Mouse (Mus musculus) heart, postnatal 14 days (tissue): ENCODE measurements around the gene Tceanc2. TPM values are rescaled to one million over a fixed set of nuclear protein-coding genes. Genes with fewer than 3 reads are reported as not detected.
A peak's percentile ranks its signal among the peaks of the same experiment; 100 is the strongest.

Source experiments
- DNase-seq, 2 experiments: peaks; one replicate each; pipeline ENCODE4 v3.0.0; 2021 to 2022
- intact Hi-C: fragments of 180-260 bp; cut with DNase I; formaldehyde crosslinking; loops from one replicate; pipeline ENCODE4 v1.15.1; 2025
- long read RNA-seq, 2 experiments: library from polyadenylated mRNA; stranded (forward); transcript quantifications; one replicate each; pipeline ENCODE4 v2.0.0; 2021
- total RNA-seq, 2 experiments: library from RNA; stranded (reverse); gene quantifications; 2 replicates each; pipeline ENCODE4 v1.2.3; 2021

Gene Tceanc2
- total RNA-seq = 10 to 100 TPM; 11.8 to 12.5 TPM
- long read RNA-seq, experiment 1, full-length matches to known transcripts = 8 of 8 reads
- long read RNA-seq, experiment 1, partial matches to known transcripts = 0 of 8 reads
- long read RNA-seq, experiment 1, other reads (novel, unspliced or antisense) = 0 of 8 reads
- long read RNA-seq, experiment 2, full-length matches to known transcripts = 6 of 7 reads
- long read RNA-seq, experiment 2, partial matches to known transcripts = 0 of 7 reads
- long read RNA-seq, experiment 2, other reads (novel, unspliced or antisense) = 1 of 7 reads

GRCm38 (mm10) chr4:107178830-107179490 lies at the start of gene Tceanc2:
Gene Tceanc2 (minus strand): TSS chr4:107179116.
- peak; percentile 38 to 58 for DNase-seq
- intact Hi-C loops = loop anchor here (2.0 to 5.0 kb wide), 2 partner anchors 73 to 136 kb away; partner anchors contain the start of genes Hspb11, Lrrc42 and Yipf1

DNA sequence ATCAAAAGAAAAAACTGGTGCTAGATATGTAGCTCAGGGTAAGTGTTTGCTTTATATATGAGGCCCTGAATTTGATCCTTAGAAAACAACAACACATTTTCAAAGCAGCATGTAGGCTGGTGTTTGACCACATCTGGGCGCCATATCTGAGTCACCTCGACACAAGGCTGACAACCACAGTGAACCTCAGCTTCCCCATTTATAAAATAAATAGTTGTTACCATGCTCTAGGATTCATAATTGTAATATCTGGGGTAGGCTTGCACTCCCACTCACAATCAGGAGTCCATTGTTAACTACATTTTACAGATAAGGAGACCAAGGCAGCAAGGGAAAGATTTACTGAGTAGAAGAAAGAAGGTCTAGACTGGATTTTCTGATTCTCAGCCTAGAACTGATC lies 47.4 kb upstream of the Tceanc2 start:
- no peak for DNase-seq

GRCm38 (mm10) chr4:107223225-107224204 lies 44.6 kb upstream of the Tceanc2 start:
- intact Hi-C loops = no loop called here
- peak; percentile 53 to 75 for DNase-seq

More for the DNA sequence above, 47.4 kb upstream of the Tceanc2 start:
- intact Hi-C loops = no loop called here

DNA sequence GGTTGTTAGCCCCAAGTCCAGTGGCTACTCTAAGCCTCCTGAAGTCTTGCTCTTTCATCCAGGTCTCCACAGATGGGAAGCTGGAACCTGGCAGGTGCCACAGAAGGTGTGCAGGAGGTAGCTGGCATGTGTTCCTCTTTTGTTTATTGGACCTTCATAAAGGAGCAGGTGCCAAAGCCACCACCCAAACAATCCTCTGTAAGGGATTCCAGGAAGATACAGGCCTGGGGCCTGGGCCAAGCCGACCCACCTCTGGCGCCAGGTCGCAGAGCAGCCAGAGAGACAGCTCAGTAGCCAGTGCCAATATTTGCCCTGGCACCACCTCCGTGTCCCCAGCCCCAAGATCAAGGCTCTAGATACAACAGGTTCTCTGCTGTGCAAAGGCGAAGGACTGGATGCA lies 42.6 kb upstream of the Tceanc2 start:
- intact Hi-C loops = no loop called here
- peak; percentile 16 to 18 for DNase-seq

DNA sequence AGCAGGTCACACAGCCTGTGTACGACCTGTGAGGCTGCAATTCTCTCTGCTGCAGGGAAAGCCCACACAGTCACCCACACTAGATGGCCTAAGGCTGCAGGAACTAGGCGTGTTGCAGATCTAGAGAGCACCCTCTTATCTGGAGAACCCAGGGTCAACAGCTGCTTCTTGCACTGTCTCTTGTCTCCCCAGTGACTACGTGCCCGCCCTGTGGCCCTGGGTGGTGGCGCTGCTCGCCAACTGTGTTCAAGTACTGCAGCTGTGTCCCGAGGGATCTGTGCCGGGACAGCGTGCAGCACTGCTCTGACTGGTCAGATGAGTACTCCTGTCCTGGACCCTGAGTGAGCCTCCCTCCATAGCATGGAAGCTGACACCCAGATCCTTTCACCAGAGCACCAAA lies 38.7 kb upstream of the Tceanc2 start:
- DNase-seq = no peak
- intact Hi-C loops = no loop called here

GRCm38 (mm10) chr4:107213279-107214011 lies 34.5 kb upstream of the Tceanc2 start:
- DNase-seq = no peak
- intact Hi-C loops = no loop called here

DNA sequence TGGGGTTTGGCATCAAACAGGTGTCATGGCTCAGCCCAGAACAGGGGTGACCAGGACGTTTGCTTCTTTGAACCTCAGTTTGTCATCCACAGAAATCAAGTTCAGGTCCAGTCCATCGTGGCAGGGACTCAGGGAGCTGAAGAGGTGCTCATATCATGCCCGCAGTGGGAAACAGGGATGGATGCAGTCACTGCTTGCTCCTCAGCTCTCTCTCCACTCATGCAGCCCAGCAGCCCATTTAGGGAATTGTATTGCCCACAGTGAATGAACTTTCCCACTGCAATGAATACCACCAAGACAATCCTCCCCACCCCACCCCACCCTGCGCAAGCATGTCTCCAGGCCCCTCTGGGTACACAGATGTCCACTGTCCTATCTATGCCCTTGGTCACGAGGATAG lies 33.0 kb upstream of the Tceanc2 start:
- no peak for DNase-seq
- intact Hi-C loops = no loop called here

DNA sequence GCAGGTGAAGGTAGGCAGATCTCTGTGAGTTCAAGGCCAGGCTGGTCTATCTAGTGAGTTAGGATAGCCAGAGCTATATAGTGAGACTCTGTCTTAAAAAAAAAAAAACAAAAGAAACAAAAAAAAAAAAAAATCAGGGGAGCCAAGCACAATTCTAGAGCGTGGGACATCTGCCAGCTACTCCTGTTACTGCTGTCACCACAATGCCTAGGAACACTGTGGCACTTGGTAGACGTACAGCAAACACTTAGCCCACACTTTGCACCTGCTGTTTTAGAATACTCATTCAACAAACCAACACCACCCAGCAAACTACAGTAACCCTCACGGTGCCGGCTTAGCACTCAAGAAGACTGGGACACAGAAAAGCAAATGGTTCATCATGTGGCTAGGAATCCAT lies 32.5 kb upstream of the Tceanc2 start:
- no peak for DNase-seq
- intact Hi-C loops = no loop called here

GRCm38 (mm10) chr4:107210483-107211097 lies 31.7 kb upstream of the Tceanc2 start:
- no peak for DNase-seq
- intact Hi-C loops = no loop called here

DNA sequence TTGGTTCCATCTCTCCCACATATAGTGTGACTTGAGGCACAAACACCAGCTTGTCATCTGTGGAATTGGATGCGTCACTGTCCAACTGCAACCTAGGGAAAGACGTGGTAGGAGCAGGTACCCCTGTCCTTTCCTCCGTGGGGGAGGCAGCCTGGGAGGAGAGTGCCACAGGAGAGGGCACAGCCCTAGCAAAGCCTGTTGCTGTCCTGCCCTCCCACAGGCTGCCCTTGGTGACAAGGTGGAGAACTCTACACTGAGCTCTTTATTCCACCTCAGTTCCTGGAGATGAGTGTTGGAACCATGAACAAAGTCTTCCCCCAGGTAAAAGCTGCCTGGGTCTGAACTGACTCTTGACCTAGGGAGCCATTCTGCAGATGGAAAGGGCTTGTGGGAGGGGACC lies 30.0 kb upstream of the Tceanc2 start, which contains the start of gene Ldlrad1:
Gene Ldlrad1, plus strand, starts transcription at position 301 of the 400 bp plus-strand sequence.
- intact Hi-C loops = no loop called here
- DNase-seq = no peak

DNA sequence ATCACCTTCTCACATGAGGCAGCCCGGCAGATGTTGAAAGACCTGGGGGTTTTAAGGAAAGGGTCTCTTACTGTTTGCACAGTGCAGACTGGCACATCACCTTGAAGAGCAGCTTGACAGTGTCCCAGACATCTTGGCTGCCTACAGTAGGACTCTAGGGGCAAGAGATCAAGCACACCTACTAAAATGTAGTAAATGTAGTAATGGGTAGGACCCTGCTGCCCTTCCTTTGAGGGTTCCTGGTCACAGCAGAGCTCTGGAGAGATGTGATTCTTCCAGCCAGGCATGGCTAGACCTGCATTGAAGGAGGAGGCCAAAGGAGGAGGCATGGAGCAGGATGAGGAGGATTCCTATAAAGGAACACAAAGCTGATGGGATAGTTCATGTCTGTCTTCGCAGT lies 28.1 kb upstream of the Tceanc2 start:
- intact Hi-C loops = no loop called here
- no peak for DNase-seq

- intact Hi-C loops = no loop called here
These were observed 24.1 kb upstream of the Tceanc2 start for GRCm38 (mm10) chr4:107203001-107203400.

DNA sequence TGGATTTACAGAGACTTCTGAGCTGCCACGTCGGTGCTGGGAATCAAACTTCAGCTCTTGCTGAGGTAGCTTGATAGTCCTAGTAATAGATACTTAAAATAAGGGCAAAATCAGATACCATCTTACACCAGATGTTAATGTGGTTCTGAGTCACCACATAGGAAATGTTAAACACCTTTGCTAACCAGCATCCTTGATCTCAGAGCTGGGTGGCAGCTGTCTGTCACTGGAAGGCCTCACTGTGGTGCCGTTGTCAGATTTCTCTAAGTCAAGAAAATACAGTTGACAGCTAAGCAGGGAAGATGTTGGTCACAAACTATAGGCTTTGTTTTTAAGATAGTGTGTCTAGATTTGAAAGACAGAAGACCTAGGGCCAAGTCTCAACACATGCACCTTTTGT lies 22.9 kb upstream of the Tceanc2 start:
- DNase-seq = no peak
- intact Hi-C loops = no loop called here

More at GRCm38 (mm10) chr4:107203001-107203400, 24.1 kb upstream of the Tceanc2 start:
- no peak for DNase-seq

DNA sequence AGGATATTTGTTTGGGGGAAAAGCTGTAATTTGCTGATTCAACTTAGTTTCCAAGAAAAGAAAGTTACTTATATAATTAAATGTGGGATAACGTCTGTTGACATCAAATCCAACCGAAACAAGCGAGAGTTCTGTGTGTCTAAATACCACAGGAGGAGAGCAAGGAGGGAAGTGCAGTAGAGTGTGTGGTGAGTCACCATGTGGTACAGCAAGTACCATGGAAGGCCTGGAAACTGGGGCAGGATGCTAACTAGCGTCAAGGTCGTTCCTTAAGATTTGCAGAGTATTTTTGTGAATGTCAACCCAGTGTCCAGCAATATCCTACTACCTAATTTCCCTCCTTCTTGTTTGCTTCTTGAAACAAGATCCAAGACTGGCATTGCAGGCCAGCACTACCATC lies 19.2 kb upstream of the Tceanc2 start:
- intact Hi-C loops = no loop called here
- DNase-seq = no peak

GRCm38 (mm10) chr4:107196454-107196853 lies 17.5 kb upstream of the Tceanc2 start:
- intact Hi-C loops = no loop called here
- DNase-seq = no peak

DNA sequence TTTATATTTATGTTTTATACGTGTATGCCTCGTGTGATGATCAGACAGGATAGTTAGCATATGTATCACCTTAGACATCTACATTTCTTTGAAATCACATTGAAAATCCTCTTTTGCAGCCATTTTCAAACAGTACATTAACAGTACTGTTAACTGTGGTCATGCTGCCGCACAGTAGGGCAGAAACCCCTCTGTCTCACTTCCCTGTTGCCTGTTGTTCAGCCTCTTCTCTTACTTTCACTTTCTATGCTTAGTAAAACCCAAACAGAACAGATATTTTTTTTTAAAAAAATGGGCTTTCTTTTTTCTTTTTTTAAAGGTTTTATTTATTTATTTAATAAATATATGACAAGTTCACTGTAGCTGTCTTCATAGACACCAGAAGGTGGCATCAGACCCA lies 14.9 kb upstream of the Tceanc2 start:
- intact Hi-C loops = no loop called here
- DNase-seq = no peak

DNA sequence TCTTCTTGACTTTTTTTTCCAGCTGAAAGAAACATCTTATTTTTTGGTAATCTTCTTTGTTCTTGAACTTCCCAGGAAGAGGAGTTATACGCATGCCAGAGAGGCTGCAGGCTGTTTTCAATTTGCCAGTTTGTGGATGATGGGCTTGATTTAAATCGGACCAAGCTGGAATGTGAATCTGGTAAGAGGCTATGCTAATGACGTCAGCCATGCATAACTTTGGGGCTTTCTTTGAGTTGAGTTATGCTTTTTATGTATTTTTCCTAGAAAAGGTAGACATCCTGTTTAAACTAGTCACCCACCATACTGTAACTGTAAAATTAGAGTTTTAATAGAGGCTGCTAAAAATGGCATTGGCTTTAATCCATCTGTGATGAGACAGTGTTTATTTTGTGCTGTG lies 6.8 kb upstream of the Tceanc2 start:
- intact Hi-C loops = no loop called here
- no peak for DNase-seq

GRCm38 (mm10) chr4:107183203-107183602 lies 4.3 kb upstream of the Tceanc2 start:
- intact Hi-C loops = no loop called here

GRCm38 (mm10) chr4:107182796-107183195 lies 3.9 kb upstream of the Tceanc2 start:
- DNase-seq = no peak
- intact Hi-C loops = no loop called here

More at GRCm38 (mm10) chr4:107183203-107183602, 4.3 kb upstream of the Tceanc2 start:
- DNase-seq = no peak

DNA sequence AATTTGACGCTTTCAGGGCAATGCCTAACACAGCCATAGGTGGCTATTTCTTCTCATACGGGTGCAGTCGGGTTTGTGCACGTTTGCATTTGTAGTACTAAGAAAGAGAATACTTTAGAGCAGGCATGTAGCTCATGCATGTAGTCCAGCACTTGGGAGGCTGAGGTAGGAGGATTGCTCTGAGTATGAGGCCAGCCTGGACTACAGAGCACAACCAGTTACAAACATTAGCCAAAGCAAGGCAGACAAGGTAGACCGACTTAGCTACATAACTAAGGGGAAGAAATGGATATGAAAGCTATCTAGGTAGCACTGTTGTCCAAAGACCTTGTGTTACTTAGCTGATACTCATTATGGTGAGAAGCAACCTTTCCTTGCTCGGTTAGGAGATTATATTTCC lies 3.0 kb upstream of the Tceanc2 start:
- intact Hi-C loops = no loop called here
- DNase-seq = no peak
